In the genomic region with DNA sequence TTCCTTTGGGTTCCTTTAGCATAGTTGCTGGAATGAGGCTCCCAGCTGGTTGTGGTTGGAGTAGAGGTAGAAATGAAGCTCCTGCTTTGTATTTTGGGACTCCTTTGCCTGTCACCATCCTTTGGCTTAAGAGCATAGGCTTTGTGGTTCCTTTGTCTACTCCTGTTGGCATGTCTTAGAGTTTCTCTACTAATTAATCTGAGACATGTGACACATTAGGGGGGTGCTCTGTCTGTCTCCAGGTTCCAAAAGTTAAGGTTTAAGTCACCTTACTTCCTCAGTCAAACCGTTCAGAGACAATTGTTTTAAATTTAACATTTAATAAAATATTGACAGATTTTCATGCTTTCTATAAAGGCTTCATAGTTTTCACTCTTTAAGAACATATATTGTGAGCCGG, we compare ENCODE assay signal across 18 mouse cellular contexts. TPM values are rescaled to one million over a fixed set of nuclear protein-coding genes. Genes with fewer than 3 reads are reported as not detected.
DNase-seq lines count a peak whose midpoint lies in the region; ATAC-seq and TF ChIP-seq lines count a peak whose summit lies in the region.
"Had no signal": no experiment of that assay in that cellular context is flagged by ENCODE, and none has a peak within 500 bp of the region (broad histone marks: within the 10 kb centered on the region; RNA-seq: fewer than 3 reads in every experiment).

No protein-coding gene starts in this region.

- peaks cover 14% of the 10 kb centered on the region for H3K4me1 ChIP-seq in heart, embryonic 12.5 days (replicated peaks)
- peaks cover 11% of the 10 kb centered on the region for H3K4me1 ChIP-seq in kidney, adult 2 months (ENCODE audit: control insufficient read depth, insufficient read depth, low read length)
- peaks cover 2% of the 10 kb centered on the region; the same call in 1 of the 2 replicates for H3K4me1 ChIP-seq in intestine, embryonic 16.5 days (ENCODE audit: control insufficient read depth, insufficient read depth, low read length)
- peaks cover 39% of the 10 kb centered on the region for H3K4me1 ChIP-seq in liver, embryonic 16.5 days (ENCODE audit: control insufficient read depth, low read depth, low read length)

- no peaks in the 10 kb centered on the region for H3K27me3 ChIP-seq in heart, embryonic 12.5 days (replicated peaks)
- no peaks in the 10 kb centered on the region for H3K27me3 ChIP-seq in kidney, adult 2 months (replicated peaks; ENCODE audit: control insufficient read depth, insufficient read depth, low read length)
- no peaks in the 10 kb centered on the region for H3K27me3 ChIP-seq in intestine, embryonic 16.5 days (replicated peaks; ENCODE audit: control insufficient read depth, insufficient read depth, low read length)
- no peaks in the 10 kb centered on the region for H3K27me3 ChIP-seq in liver, embryonic 16.5 days (ENCODE audit: control insufficient read depth, insufficient read depth, low read depth, low read length)
- H3K27me3 ChIP-seq: neural tube, embryonic 13.5 days had no signal

- peak overlapping the region; percentile 8 for H3K4me2 ChIP-seq in heart, embryonic 12.5 days
- H3K4me2 ChIP-seq in intestine, embryonic 16.5 days (ENCODE audit: low read depth, low read length): peak overlapping the region; percentile 8; the same call in 1 of the 2 replicates
- peak overlapping the region; percentile 80 for H3K4me2 ChIP-seq in liver, embryonic 16.5 days (ENCODE audit: low read depth, low read length)
- H3K4me2 ChIP-seq: midbrain, embryonic 12.5 days had no signal

- no peak overlapping the region; the same call in 1 of the 2 replicates for H3K27ac ChIP-seq in heart, embryonic 12.5 days (ENCODE audit: poor library complexity, severe bottlenecking)
- peak overlapping the region; percentile 67; the same call in 1 of the 2 replicates for H3K27ac ChIP-seq in kidney, adult 2 months (ENCODE audit: insufficient read depth, low read depth, low read length)
- H3K27ac ChIP-seq in intestine, embryonic 16.5 days (ENCODE audit: low read length): no peak overlapping the region; the same call in 1 of the 2 replicates
- H3K27ac ChIP-seq in liver, embryonic 16.5 days (ENCODE audit: low read length): peak overlapping the region; percentile 95
- H3K27ac ChIP-seq: midbrain, embryonic 12.5 days; neural tube, embryonic 13.5 days had no signal

- no peak for TF ChIP-seq CTCF in kidney, adult 2 months (conservative IDR thresholded peaks at IDR 0.05; ENCODE audit: insufficient read depth, insufficient read length, low read depth, low read length)

- WGBS in heart, embryonic 12.5 days: 92% methylated on average over 2 of the region's 2 CpGs
- 61% methylated on average over 2 of the region's 2 CpGs for WGBS in kidney, adult 2 months
- 95% methylated on average over 2 of the region's 2 CpGs for WGBS in intestine, embryonic 16.5 days
- WGBS in liver, embryonic 16.5 days (ENCODE audit: insufficient replicate concordance): 80% methylated on average over 2 of the region's 2 CpGs

- no peak for ATAC-seq in heart, embryonic 12.5 days (ENCODE audit: insufficient number of reproducible peaks, low FRiP score)
- ATAC-seq in intestine, embryonic 16.5 days: no peak
- no peak for ATAC-seq in liver, embryonic 16.5 days (ENCODE audit: low read depth)
- ATAC-seq: forebrain, embryonic 14.5 days; lung, postnatal 0 days had no signal

- peaks cover 21% of the 10 kb centered on the region for H3K36me3 ChIP-seq in heart, embryonic 12.5 days
- peaks cover 2% of the 10 kb centered on the region for H3K36me3 ChIP-seq in kidney, adult 2 months (ENCODE audit: control insufficient read depth, insufficient read depth, low read length)
- H3K36me3 ChIP-seq in intestine, embryonic 16.5 days (ENCODE audit: control insufficient read depth, insufficient read depth, low read length): peaks cover 5% of the 10 kb centered on the region; the same call in 1 of the 2 replicates
- H3K36me3 ChIP-seq in liver, embryonic 16.5 days (ENCODE audit: control insufficient read depth, insufficient read depth): peaks cover 18% of the 10 kb centered on the region

- no peak overlapping the region for H3K4me3 ChIP-seq in heart, embryonic 12.5 days
- no peak overlapping the region for H3K4me3 ChIP-seq in kidney, adult 2 months (ENCODE audit: insufficient read depth, low read depth, low read length)
- no peak overlapping the region for H3K4me3 ChIP-seq in intestine, embryonic 16.5 days (ENCODE audit: low read length)
- H3K4me3 ChIP-seq in liver, embryonic 16.5 days (ENCODE audit: low read depth, low read length): peak overlapping the region; percentile 42
- H3K4me3 ChIP-seq: neural tube, embryonic 13.5 days had no signal

- no peak for DNase-seq in heart, adult 9 months (ENCODE audit: low spot score in 2 of 2)
- peak; percentile 69 for DNase-seq in kidney, adult 2 months
- DNase-seq in kidney, adult 18-20 months: no peak
- no peak for DNase-seq in embryo, embryonic 11 days
- DNase-seq in cerebellum, adult 18-20 months: no peak
- DNase-seq: adrenal gland, postnatal 36 days; B cell, adult 2 months; cerebellum, adult 8-10 months; gastrocnemius, postnatal 25 days; heart, postnatal 14 days; thymus, postnatal 25 days had no signal

- TF ChIP-seq POLR2A in kidney, adult 2 months (IDR thresholded peaks at IDR 0.05; ENCODE audit: low read depth, low read length): no peak

- H3K9ac ChIP-seq in heart, embryonic 12.5 days: no peak overlapping the region
- H3K9ac ChIP-seq in intestine, embryonic 16.5 days (ENCODE audit: low read depth, low read length): no peak overlapping the region
- H3K9ac ChIP-seq in liver, embryonic 16.5 days (ENCODE audit: low read depth, low read length): peak overlapping the region; percentile 60
- H3K9ac ChIP-seq: midbrain, embryonic 12.5 days; neural tube, embryonic 13.5 days had no signal

- H3K9me3 ChIP-seq in heart, embryonic 12.5 days (replicated peaks): no peaks in the 10 kb centered on the region
- H3K9me3 ChIP-seq in intestine, embryonic 16.5 days (ENCODE audit: control insufficient read depth, low read length): no peaks in the 10 kb centered on the region
- no peaks in the 10 kb centered on the region for H3K9me3 ChIP-seq in liver, embryonic 16.5 days (replicated peaks; ENCODE audit: control insufficient read depth, low read length)
- H3K9me3 ChIP-seq: midbrain, embryonic 12.5 days; neural tube, embryonic 13.5 days had no signal

RNA-seq across cellular contexts. Expression of a gene that starts 2.2 kb away (rescaled TPM):
- 284 and 289 TPM in 2 replicates for polyA plus RNA-seq in heart, embryonic 12.5 days (2016; fragmentation: Nextera tagmentation; extraction: Ambion mirVana)
- 382 and 420 TPM in 2 replicates for polyA plus RNA-seq in kidney, adult 2 months (2012; rRNA removed)
- 171 and 189 TPM in 2 replicates for polyA plus RNA-seq in intestine, embryonic 16.5 days (2015; fragmentation: Nextera tagmentation; extraction: Ambion mirVana)
- polyA plus RNA-seq in liver, embryonic 16.5 days (2015; fragmentation: Nextera tagmentation; extraction: Ambion mirVana): 89.3 and 93.8 TPM in 2 replicates

RNA-seq across cellular contexts. Expression of a gene that starts 18.9 kb away (rescaled TPM):
- polyA plus RNA-seq in heart, embryonic 12.5 days (2016; fragmentation: Nextera tagmentation; extraction: Ambion mirVana): 85.4 and 87.9 TPM in 2 replicates
- polyA plus RNA-seq in kidney, adult 2 months (2012; rRNA removed): 220 and 227 TPM in 2 replicates
- polyA plus RNA-seq in intestine, embryonic 16.5 days (2015; fragmentation: Nextera tagmentation; extraction: Ambion mirVana): 165 and 177 TPM in 2 replicates
- 40.7 and 42.5 TPM in 2 replicates for polyA plus RNA-seq in liver, embryonic 16.5 days (2015; fragmentation: Nextera tagmentation; extraction: Ambion mirVana)

RNA-seq across cellular contexts. Expression of a gene that starts 26.0 kb away (rescaled TPM):
- 64.2 and 67.1 TPM in 2 replicates for polyA plus RNA-seq in heart, embryonic 12.5 days (2016; fragmentation: Nextera tagmentation; extraction: Ambion mirVana)
- 29.1 and 29.3 TPM in 2 replicates for polyA plus RNA-seq in kidney, adult 2 months (2012; rRNA removed)
- 100 and 110 TPM in 2 replicates for polyA plus RNA-seq in intestine, embryonic 16.5 days (2015; fragmentation: Nextera tagmentation; extraction: Ambion mirVana)
- polyA plus RNA-seq in liver, embryonic 16.5 days (2015; fragmentation: Nextera tagmentation; extraction: Ambion mirVana): 40.2 and 42.1 TPM in 2 replicates

Comparison
In these comparisons a context has a peak if more than half of its experiments do, and no peak if none do; other contexts are left out.
1. H3K27ac ChIP-seq: peak in kidney, adult 2 months (single experiment) and liver, embryonic 16.5 days (single experiment); none in heart, embryonic 12.5 days (single experiment) and intestine, embryonic 16.5 days (single experiment).
2. H3K4me2 ChIP-seq: peak in every context shown above with its lines; median percentile 80 in liver, embryonic 16.5 days; 8 in heart, embryonic 12.5 days; 8 in intestine, embryonic 16.5 days.